Mouse (Mus musculus) splenic B cell, adult 2 months (primary cell): ENCODE data around the gene Sycp3.
"Not testable (repeated sequence)": the region's sequence is repeated elsewhere in the genome, so short reads cannot be mapped to it uniquely, and the experiment has no call there.

Experiments used
- DNase-seq: peaks from one replicate; pipeline ENCODE4 v3.0.0-alpha.2; 2011; ENCODE audit warnings: low read depth, low spot score
- H3K27me3 ChIP-seq: 2 replicates; pipeline ENCODE4 v1.6.1; 2012; ENCODE audit warnings: mild to moderate bottlenecking, low read length, moderate library complexity, mixed read lengths; ENCODE audit not compliant: control insufficient read depth, poor library complexity, insufficient read depth, severe bottlenecking
- H3K36me3 ChIP-seq: 2 replicates; pipeline ENCODE4 v1.6.1; 2012; ENCODE audit warnings: mild to moderate bottlenecking, low read length, moderate library complexity, mixed read lengths; ENCODE audit not compliant: control insufficient read depth, poor library complexity, insufficient read depth, severe bottlenecking

The Sycp3 gene

DNA sequence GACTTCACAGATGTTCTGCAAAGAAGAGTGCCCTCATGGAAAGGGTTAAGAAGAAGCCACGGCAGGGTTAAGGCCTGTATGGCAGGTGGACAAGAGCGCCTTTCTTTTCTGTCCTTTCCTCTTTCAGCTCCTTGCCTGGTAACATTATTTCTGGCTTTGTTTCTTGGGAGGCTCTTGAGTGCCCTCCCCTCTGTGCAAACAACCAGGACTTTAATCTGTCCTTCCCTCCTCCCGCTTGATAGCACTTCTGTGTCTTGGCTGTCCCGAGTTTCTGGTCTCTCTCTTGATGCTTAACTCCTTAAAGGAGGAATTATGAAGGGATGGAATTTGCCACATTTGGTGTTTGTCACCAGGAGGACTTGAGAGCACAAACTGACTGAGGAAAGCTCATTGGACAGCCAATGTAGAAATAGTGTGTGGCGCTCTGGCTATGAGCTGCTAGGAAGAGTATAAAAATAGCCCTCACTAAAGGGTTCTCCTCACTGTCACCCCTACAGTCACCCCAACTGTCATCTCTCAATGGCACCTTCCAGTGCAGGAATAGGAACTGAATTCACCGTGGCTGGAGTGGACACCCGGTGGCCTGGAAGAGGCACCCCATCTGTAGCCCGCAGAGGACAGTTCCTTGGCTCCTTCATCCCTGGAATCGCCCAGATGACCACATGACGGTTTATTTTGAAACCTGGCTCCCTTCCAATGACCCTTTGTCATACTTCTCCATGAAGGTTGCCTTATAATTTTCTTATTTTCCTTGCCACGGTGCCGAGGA lies 51.3 kb downstream of the Sycp3 start:
- DNase-seq = no peak
- Histone ChIP-seq H3K27me3 (no peaks in the 10 kb centered on the region), H3K36me3 (no peaks in the 10 kb centered on the region)

DNA sequence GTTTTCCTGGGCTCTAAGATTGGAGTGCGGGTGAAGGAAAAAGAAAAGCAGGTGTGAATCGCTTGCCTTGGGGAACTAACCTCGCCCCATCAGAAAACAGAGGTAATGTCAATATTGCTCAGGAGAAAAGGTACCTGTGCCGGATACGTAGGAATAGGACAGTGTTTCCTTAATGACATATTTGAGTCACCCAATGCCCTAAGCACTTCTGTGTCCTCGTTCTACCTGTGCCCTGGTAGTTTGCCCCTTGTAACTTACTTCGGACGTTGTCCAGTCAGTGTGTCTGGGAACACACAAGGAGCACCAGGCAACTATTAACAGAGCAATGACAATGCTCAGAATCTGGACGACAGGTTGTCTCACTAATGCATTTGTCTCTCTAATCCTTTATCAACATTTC lies 52.0 kb downstream of the Sycp3 start:
- DNase-seq = no peak
- H3K27me3 ChIP-seq = no peaks in the 10 kb centered on the region
- no peaks in the 10 kb centered on the region for H3K36me3 ChIP-seq

DNA sequence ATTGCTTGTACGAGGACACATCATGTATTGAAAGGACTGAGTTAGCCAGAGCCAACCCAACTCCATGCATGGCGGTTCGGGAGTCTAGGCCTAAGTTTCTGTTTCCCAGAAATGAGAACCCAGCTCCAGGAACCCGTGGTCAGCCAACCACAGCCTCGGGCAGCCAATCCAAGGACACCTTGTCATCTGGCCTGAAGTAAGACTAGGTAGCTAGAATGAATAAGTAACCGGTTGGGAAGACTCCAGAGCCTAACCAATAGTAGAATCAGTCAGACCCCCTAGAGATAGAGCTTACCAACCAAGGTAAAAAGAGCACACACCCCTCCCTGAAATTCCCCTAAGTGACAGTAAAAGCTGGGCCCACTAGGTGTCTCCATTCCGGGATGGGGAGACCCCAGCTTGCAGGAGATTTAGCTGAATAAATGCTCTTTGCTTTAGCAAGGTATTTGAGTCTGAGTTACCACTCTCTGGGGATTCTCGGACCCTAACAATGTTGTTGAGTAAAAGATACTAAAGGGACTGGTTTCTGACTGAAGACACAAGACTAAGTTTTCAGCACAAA lies 54.3 kb downstream of the Sycp3 start:
- H3K36me3 ChIP-seq = no peaks in the 10 kb centered on the region
- DNase-seq = no peak
- no peaks in the 10 kb centered on the region for H3K27me3 ChIP-seq

DNA sequence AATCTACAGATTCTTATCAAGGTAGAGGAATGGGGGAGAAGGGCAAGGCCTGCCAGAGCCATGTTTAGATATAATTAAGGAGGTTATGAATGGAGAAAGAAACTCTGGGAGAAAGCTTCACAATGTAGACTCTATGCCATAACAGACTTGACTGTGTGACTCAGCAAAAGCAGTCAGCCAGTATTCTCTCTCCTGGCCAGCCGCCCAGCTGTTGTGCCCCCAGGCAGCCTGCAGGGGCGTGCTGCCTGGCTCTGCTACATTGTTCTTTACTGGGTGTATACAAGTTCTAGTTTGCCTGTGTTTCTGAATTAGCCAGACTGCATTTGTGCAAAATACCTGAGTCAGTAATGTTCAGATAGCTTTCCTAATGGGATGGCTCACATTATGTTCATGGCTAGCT lies 55.1 kb downstream of the Sycp3 start:
- H3K36me3 ChIP-seq = no peaks in the 10 kb centered on the region
- H3K27me3 ChIP-seq = no peaks in the 10 kb centered on the region
- peak; percentile 5 for DNase-seq

DNA sequence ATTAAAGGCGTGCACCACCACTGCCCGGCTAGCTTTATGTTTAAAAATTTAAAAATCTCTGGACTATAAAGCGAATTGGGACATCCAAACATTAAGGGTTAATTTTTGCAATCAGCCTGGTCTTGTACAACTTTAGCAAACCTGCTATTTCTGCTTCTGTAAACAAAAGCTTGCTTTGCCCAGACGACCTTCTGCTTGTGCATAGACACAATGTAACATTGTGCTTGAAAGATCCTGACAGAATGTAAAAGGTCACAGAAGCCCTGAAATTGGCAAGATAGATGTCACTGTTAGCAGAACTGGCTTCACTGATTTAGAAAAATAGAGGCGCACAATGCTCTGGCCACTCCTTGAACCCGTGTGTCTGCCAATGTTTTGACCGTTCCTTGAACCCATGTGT lies 55.7 kb downstream of the Sycp3 start:
- not testable (repeated sequence) for DNase-seq, H3K36me3 ChIP-seq

DNA sequence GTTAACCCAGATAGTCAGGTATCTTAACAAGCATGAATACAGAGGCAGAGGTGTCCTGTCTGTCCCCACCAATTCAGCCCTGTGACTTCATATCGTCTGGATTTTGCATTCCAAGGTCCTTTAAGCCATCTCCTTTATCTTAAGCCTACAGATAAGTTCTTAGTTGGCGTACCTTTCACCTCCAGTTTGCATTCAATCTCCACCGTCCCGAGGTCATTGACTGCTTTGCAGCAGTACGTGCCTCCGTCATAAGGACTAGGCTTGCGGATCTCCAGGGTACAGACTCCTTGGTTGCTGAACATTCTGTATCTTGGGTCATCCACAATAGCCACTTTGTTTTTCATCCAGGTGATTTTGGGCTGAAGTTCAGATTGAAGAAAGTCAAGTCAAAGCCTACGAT lies 63.4 kb downstream of the Sycp3 start:
- DNase-seq = no peak
- no peaks in the 10 kb centered on the region for H3K36me3 ChIP-seq
- no peaks in the 10 kb centered on the region for H3K27me3 ChIP-seq

More for the DNA sequence above, 55.7 kb downstream of the Sycp3 start:
- not testable (repeated sequence) for H3K27me3 ChIP-seq
